Mouse (Mus musculus): ENCODE results near the gene Slc4a7. TPM values are rescaled to one million over a fixed set of nuclear protein-coding genes. Genes with fewer than 3 reads are reported as not detected.

The Slc4a7 gene
- polyA plus RNA-seq, 1 experiment from 2014 or later = 9.9 TPM

DNA sequence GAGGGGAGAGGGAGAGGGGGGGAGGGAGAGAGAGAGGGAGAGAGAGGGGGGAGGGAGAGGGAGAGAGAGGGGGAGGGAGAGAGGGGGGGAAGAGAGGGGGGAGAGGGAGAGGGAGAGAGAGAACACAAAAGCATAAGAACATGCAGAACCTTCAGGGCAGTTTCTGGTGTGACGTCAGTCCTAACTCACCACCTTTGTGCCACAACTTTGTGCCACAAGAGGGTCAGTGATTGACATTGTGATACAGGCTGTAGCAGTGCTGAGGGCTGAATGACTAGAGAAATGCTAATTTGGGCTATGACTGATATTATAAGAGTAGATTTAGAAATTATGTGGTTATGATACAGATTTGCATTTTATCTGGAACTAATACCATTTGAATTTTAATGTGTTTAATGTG is 5.0 kb downstream of the Slc4a7 start:
- Histone ChIP-seq H3K9ac (no peak overlapping the region), H3K4me1 (replicated peaks) (peaks cover 5% of the 10 kb centered on the region), H3K9me3 (replicated peaks) (no peaks in the 10 kb centered on the region), H3K4me3 (no peak overlapping the region), H3K4me2 (no peak overlapping the region), H3K36me3 (peaks cover 5% of the 10 kb centered on the region), H3K27me3 (no peaks in the 10 kb centered on the region), H3K27ac (no peak overlapping the region)
- 48% methylated on average over 1 of the region's 1 CpGs for WGBS
- ATAC-seq (replicated peaks; ENCODE audit: insufficient number of reproducible peaks, insufficient read depth, low FRiP score, low read depth) = no peak

- Histone ChIP-seq H3K4me1 (replicated peaks) (peaks cover 5% of the 10 kb centered on the region), H3K27me3 (no peaks in the 10 kb centered on the region), H3K9me3 (replicated peaks) (no peaks in the 10 kb centered on the region), H3K4me2 (no peak overlapping the region), H3K36me3 (peaks cover 5% of the 10 kb centered on the region), H3K9ac (no peak overlapping the region), H3K27ac (no peak overlapping the region), H3K4me3 (no peak overlapping the region)
- no peak for ATAC-seq (replicated peaks; ENCODE audit: insufficient number of reproducible peaks, insufficient read depth, low FRiP score, low read depth)
- 62% methylated on average over 1 of the region's 1 CpGs for WGBS
Observed at GRCm38 (mm10) chr14:14709021-14709420, 6.9 kb downstream of the Slc4a7 start.

GRCm38 (mm10) chr14:14714130-14714529 is 12.1 kb downstream of the Slc4a7 start:
- H3K4me1 ChIP-seq (replicated peaks) = no peaks in the 10 kb centered on the region; the same call in 1 of the 2 replicates
- H3K27ac ChIP-seq = no peak overlapping the region
- no peaks in the 10 kb centered on the region for H3K9me3 ChIP-seq (replicated peaks)
- H3K9ac ChIP-seq = no peak overlapping the region
- no peaks in the 10 kb centered on the region for H3K27me3 ChIP-seq
- H3K4me3 ChIP-seq = no peak overlapping the region
- no peak overlapping the region for H3K4me2 ChIP-seq
- H3K36me3 ChIP-seq = peaks cover 5% of the 10 kb centered on the region
- no peak for ATAC-seq (replicated peaks; ENCODE audit: insufficient number of reproducible peaks, insufficient read depth, low FRiP score, low read depth)

GRCm38 (mm10) chr14:14715794-14716193 is 13.7 kb downstream of the Slc4a7 start:
- ATAC-seq (replicated peaks; ENCODE audit: insufficient number of reproducible peaks, insufficient read depth, low FRiP score, low read depth) = no peak
- H3K9ac ChIP-seq = no peak overlapping the region
- WGBS = 87% methylated on average over 2 of the region's 2 CpGs

DNA sequence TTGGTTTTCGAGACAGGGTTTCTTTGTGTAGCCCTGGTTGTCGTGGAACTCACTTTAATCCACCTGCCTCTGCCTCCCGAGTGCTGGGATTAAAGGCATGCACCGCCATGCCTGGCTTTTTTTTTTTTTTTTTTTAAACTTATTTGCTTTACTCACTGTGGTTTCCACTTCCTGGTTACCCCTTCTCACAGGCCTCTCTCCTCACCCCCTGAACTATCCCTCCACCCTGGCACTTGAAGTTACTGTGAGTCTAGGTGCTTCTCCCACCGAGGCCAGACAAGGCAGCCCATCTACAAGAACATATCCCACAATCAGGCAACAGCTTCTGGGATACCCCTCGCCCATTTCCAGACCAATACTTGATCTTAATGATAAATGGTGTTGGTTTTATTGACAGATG is 14.8 kb downstream of the Slc4a7 start:
- WGBS = 78% methylated on average over 6 of the region's 6 CpGs
- Histone ChIP-seq H3K4me3 (no peak overlapping the region), H3K4me1 (replicated peaks) (no peaks in the 10 kb centered on the region; the same call in 1 of the 2 replicates), H3K4me2 (no peak overlapping the region), H3K27me3 (no peaks in the 10 kb centered on the region), H3K27ac (no peak overlapping the region), H3K9me3 (replicated peaks) (no peaks in the 10 kb centered on the region), H3K9ac (no peak overlapping the region), H3K36me3 (no peaks in the 10 kb centered on the region)
- no peak for ATAC-seq (replicated peaks; ENCODE audit: insufficient number of reproducible peaks, insufficient read depth, low FRiP score, low read depth)

More at GRCm38 (mm10) chr14:14715794-14716193, 13.7 kb downstream of the Slc4a7 start:
- H3K36me3 ChIP-seq = peaks cover under 1% of the 10 kb centered on the region; the same call in 1 of the 2 replicates
- H3K4me1 ChIP-seq (replicated peaks) = no peaks in the 10 kb centered on the region; the same call in 1 of the 2 replicates
- no peak overlapping the region for H3K4me2 ChIP-seq
- H3K9me3 ChIP-seq (replicated peaks) = no peaks in the 10 kb centered on the region
- H3K4me3 ChIP-seq = no peak overlapping the region
- no peak overlapping the region for H3K27ac ChIP-seq
- H3K27me3 ChIP-seq = no peaks in the 10 kb centered on the region

GRCm38 (mm10) chr14:14718556-14718955 is 16.5 kb downstream of the Slc4a7 start:
- no peaks in the 10 kb centered on the region; the same call in 1 of the 2 replicates for H3K4me1 ChIP-seq (replicated peaks)
- 90% methylated on average over 4 of the region's 4 CpGs for WGBS
- no peaks in the 10 kb centered on the region for H3K9me3 ChIP-seq (replicated peaks)
- no peak for ATAC-seq (replicated peaks; ENCODE audit: insufficient number of reproducible peaks, insufficient read depth, low FRiP score, low read depth)
- H3K27ac ChIP-seq = no peak overlapping the region
- H3K36me3 ChIP-seq = no peaks in the 10 kb centered on the region
- no peak overlapping the region for H3K4me2 ChIP-seq
- H3K27me3 ChIP-seq = no peaks in the 10 kb centered on the region
- no peak overlapping the region for H3K9ac ChIP-seq
- no peak overlapping the region for H3K4me3 ChIP-seq

DNA sequence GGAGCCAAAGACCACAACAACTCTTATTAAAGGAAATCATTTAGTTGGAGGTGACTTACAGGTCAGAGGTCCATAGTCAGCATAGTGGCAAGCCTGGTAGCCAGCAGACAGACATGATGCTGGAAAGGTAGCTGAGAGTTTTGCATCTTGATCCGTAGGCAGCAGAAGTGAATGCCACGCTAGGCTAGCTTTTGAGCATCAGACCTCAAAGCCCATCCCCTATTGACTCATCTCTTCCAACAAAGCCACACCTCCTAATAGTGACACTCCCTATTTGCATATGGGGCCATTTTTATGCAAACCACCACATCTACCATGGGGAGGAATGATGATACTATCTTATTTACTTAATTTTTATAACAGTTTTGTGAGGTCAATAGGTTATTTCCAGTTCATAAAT is 79.1 kb downstream of the Slc4a7 start:
- Histone ChIP-seq H3K4me3 (no peak overlapping the region), H3K27ac (no peak overlapping the region), H3K36me3 (peaks cover 11% of the 10 kb centered on the region; the same call in 1 of the 2 replicates), H3K4me1 (replicated peaks) (peaks cover 6% of the 10 kb centered on the region), H3K9me3 (replicated peaks) (no peaks in the 10 kb centered on the region), H3K27me3 (no peaks in the 10 kb centered on the region), H3K9ac (no peak overlapping the region), H3K4me2 (no peak overlapping the region)
- ATAC-seq (replicated peaks; ENCODE audit: insufficient number of reproducible peaks, insufficient read depth, low FRiP score, low read depth) = no peak
- WGBS = 91% methylated on average over 2 of the region's 2 CpGs

GRCm38 (mm10) chr14:14784223-14784622 is 82.1 kb downstream of the Slc4a7 start:
- H3K9ac ChIP-seq = no peak overlapping the region
- 82% methylated on average over 1 of the region's 1 CpGs for WGBS
- no peaks in the 10 kb centered on the region for H3K9me3 ChIP-seq (replicated peaks)
- no peak overlapping the region for H3K4me3 ChIP-seq
- ATAC-seq (replicated peaks; ENCODE audit: insufficient number of reproducible peaks, insufficient read depth, low FRiP score, low read depth) = no peak
- peaks cover 20% of the 10 kb centered on the region for H3K36me3 ChIP-seq
- H3K27ac ChIP-seq = no peak overlapping the region
- H3K27me3 ChIP-seq = no peaks in the 10 kb centered on the region
- H3K4me1 ChIP-seq (replicated peaks) = no peaks in the 10 kb centered on the region
- no peak overlapping the region for H3K4me2 ChIP-seq

DNA sequence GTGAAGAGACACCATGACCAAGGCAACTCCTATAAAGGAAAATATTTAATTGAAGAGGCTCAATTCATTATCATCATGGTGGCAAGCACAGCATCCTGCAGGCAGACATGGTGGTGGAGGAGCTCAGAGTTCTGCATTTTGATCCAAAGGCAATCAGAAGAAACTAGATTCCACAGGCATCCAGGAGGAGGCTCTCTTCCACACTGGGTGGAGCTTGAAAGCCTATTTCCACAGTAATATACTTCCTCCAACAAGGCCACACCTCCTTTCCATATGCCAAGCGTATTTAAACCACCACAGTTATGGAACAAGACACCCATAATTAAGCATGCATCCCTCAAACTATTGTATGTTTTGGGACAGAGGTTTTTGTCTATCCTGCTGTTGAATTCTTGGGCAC is 84.9 kb downstream of the Slc4a7 start:
- Histone ChIP-seq H3K9ac (no peak overlapping the region), H3K36me3 (peaks cover 34% of the 10 kb centered on the region), H3K27ac (no peak overlapping the region), H3K4me3 (no peak overlapping the region), H3K4me2 (no peak overlapping the region), H3K27me3 (no peaks in the 10 kb centered on the region), H3K9me3 (replicated peaks) (no peaks in the 10 kb centered on the region), H3K4me1 (replicated peaks) (no peaks in the 10 kb centered on the region)
- WGBS = 95% methylated on average over 1 of the region's 1 CpGs
- ATAC-seq (replicated peaks; ENCODE audit: insufficient number of reproducible peaks, insufficient read depth, low FRiP score, low read depth) = no peak

GRCm38 (mm10) chr14:14789840-14790470 is 87.9 kb downstream of the Slc4a7 start:
- no peaks in the 10 kb centered on the region for H3K9me3 ChIP-seq (replicated peaks)
- no peak overlapping the region for H3K27ac ChIP-seq
- H3K27me3 ChIP-seq = no peaks in the 10 kb centered on the region
- no peak overlapping the region for H3K9ac ChIP-seq
- 91% methylated on average over 4 of the region's 4 CpGs for WGBS
- H3K36me3 ChIP-seq = peaks cover 34% of the 10 kb centered on the region
- ATAC-seq (replicated peaks; ENCODE audit: insufficient number of reproducible peaks, insufficient read depth, low FRiP score, low read depth) = no peak
- no peak overlapping the region for H3K4me2 ChIP-seq
- H3K4me3 ChIP-seq = no peak overlapping the region
- no peaks in the 10 kb centered on the region for H3K4me1 ChIP-seq (replicated peaks)

GRCm38 (mm10) chr14:14799861-14800260 is 97.8 kb downstream of the Slc4a7 start:
- Histone ChIP-seq H3K4me3 (no peak overlapping the region), H3K4me1 (replicated peaks) (no peaks in the 10 kb centered on the region), H3K36me3 (no peaks in the 10 kb centered on the region), H3K27me3 (no peaks in the 10 kb centered on the region), H3K9me3 (replicated peaks) (no peaks in the 10 kb centered on the region), H3K27ac (no peak overlapping the region), H3K9ac (no peak overlapping the region), H3K4me2 (no peak overlapping the region)
- ATAC-seq (replicated peaks; ENCODE audit: insufficient number of reproducible peaks, insufficient read depth, low FRiP score, low read depth) = no peak
- WGBS = 78% methylated on average over 5 of the region's 5 CpGs

GRCm38 (mm10) chr14:14800332-14800731 is 98.3 kb downstream of the Slc4a7 start:
- H3K9me3 ChIP-seq (replicated peaks) = no peaks in the 10 kb centered on the region
- H3K27me3 ChIP-seq = no peaks in the 10 kb centered on the region
- no peaks in the 10 kb centered on the region for H3K36me3 ChIP-seq
- H3K4me2 ChIP-seq = no peak overlapping the region
- no peak overlapping the region for H3K9ac ChIP-seq
- no peaks in the 10 kb centered on the region for H3K4me1 ChIP-seq (replicated peaks)
- H3K27ac ChIP-seq = no peak overlapping the region
- WGBS = 95% methylated on average over 4 of the region's 4 CpGs
- no peak overlapping the region for H3K4me3 ChIP-seq
- no peak for ATAC-seq (replicated peaks; ENCODE audit: insufficient number of reproducible peaks, insufficient read depth, low FRiP score, low read depth)

All from heart, embryonic 15.5 days (tissue).